Mouse (Mus musculus) cerebellum, adult 9-11 months (tissue): Measurements from ENCODE around the gene Jpt2.
A peak's percentile ranks its signal among the peaks of the same experiment; 100 is the strongest.
"Not testable (repeated sequence)": the region's sequence is repeated elsewhere in the genome, so short reads cannot be mapped to it uniquely, and the experiment has no call there.

ENCODE experiments used
- DNase-seq: peaks from one replicate; pipeline ENCODE4 v3.0.0; 2022

Jpt2 gene

DNA sequence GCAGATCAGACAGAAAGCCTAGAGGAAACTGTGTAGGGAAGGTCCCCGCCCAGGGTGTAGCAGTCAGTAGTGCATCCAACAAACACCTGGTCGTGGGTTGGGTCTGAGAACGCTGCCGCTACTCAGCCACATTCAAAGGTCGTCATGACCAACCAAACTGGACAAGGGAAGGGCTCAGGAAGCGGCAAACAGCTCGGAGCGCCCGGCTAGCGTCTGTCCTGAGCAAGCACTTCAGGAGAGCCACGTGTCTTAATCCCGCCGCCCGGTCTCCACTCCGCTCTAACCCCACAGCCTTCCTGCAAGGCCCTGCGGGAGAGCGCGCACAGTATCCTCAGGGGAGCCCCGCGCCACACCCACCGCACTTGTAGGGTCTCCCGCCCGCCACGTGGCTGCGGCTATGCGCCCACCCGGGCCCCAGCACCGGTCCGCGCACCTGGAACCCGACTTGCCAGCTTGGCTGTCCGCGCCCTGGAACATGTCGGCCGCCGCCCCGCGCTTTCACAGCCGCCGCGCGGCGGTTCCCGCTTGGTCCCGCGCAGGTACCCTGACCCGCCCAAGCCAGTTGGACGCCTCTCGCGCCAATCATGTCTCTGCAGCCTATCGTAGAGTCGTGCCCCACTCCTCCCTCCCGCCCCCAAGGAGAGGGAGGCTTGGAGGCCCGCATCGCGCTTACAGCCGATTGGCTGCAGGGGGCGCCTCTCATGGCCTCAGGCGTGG, at the start of gene Jpt2:
TSS of gene Jpt2 (minus strand) at position 555 of the 717 bp plus-strand sequence.
- DNase-seq: peak; percentile 98

DNA sequence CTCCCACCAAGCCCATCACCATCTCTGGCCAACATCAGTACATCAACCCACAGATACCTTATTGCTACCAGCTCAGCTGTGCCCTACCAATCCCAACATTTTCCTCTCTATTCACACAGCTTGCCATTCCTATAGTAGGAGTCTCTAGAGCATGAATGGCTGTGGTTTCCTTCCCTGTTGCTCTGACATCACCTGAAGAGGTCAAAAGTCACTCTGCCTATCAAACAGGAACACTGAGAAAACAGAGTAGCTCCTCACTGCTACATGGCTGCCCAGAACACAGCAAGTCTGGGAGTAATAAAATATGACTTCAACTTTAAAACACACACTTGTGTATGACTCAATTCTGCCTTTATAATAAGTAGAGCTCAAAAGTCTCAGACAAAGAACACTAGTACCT, 47.0 kb upstream of the Jpt2 start:
- no peak for DNase-seq

DNA sequence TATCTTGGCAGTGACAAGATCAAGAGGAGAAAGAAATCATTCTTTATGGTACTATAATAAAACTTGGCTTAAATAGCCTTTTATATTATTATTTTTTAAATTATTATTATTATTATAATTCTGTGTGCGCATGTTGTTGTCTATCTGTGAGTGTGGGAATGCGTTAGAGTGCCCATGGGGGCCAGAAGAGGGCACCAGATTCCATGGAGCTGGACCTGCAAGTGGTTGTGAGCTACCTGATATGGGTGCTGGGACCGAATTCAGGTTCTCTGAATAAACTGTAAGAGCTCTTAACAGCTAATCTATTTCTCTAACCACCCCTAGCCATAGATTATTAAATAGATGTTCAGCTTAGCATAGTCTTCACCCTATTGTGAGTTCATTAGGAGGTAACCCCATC, 44.6 kb upstream of the Jpt2 start:
- no peak for DNase-seq

DNA sequence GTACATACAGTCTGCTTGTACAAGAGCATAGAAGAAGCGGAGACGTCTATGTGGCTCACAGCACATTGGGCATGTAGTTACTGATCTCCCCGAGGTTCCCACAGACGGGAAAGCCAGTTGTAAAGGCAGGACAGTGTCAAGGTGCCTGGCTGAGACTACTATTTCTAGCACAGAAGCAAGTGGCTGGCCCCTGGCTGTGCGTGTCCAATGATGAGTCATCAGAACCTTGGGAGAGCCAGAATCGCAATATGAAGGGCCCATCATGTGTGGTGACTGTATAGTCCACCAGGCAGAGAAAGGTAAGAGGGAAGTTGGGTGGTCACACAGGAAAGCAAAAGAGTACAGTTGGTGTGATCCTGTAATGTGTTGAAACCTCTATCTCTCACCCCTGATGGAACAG, 34.2 kb upstream of the Jpt2 start:
- DNase-seq: no peak

DNA sequence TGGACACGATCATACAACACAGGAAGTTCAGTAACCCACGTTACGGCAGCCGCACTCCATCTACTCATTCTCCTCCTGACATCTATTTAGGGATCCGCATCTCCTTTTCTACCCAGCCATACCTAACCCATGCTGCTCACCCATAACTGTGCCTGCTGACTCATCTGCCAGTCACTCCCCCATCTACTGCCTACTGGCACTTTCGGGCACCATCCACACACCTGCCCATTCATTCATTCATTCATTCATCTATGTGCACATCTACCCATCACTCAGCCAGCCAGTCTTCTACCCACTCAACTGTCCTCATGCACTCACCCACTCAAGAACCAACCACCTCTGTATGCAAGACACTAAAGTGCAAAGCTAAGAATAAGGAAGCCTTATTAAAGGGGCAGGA, 26.7 kb upstream of the Jpt2 start:
- no peak for DNase-seq

DNA sequence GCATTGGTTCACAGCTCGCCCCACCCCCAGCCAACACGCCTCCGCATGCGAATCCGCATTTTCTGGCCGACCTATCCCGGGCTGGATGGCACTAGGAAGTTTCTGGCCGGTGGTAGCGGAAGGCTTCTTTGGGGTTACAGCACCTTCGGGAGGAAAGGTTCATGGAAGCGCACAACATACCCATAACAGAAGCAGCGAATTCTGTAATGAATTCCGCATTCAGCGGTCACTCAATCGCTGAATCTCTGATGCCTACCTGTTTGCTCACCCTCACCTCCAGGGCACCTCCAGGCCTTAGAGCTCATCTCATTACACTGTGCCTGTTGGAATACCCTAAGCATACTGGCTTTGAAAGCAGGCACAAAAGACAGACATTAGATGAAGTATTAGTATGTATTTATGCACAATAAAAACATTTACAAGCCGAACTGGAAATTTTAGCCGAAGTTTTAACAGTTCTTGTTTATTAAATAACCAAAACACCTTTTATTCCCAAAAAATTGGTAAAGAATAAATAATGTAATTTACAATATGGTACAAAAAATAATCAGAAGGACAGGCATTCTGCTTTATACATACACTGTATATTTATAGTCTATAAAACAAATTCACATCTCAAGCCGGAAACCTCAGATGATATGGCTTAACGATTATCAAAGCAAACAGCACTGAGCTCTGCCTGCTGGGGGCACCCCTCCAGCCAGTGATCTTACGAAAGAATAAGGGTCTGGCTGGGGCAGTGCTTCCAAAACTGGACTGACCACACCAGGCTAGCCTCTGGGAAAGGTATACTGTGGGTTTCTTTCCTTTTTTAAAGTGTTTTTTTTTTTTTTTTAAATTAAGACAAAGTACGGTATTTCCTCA, 595 bp upstream of the Jpt2 start:
- no peak for DNase-seq

DNA sequence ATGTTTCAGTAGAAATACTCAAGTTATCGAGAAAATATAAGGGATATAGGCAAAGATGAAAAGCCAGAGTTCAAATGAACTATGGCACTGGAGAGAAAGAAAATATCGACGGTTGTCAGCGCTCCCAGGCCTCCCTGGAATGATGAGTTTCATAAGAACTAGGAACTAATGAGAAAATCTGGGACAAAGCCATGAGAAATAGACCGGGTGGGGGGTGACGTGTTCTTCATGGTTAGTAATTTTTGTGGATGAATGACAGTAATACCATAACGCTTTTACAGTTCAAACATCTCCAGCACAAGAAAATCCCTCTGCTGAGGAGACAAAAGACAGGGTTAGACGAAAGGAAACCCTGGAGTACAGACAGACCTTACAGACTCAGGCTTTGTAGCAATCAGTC, 1.1 kb downstream of the Jpt2 start:
- DNase-seq: no peak

DNA sequence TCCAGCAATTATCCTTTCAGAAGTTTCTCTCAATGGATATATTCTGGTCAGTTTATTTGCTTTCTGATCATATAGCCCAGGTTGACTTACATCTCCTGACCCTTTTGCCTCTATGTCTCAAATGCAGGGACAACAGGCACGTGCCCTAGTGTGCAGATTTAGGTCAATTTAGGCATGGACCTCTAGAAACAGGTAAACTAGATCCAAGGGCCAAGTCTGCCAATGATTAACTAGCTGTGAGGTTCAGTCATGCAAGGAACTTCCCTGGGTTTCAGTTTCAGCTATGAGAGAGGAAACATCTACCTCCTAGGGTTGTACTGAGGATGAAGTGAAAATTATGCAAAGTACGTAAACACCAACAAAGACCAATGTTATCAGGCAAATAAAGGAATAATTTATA, 7.2 kb downstream of the Jpt2 start:
- no peak for DNase-seq

DNA sequence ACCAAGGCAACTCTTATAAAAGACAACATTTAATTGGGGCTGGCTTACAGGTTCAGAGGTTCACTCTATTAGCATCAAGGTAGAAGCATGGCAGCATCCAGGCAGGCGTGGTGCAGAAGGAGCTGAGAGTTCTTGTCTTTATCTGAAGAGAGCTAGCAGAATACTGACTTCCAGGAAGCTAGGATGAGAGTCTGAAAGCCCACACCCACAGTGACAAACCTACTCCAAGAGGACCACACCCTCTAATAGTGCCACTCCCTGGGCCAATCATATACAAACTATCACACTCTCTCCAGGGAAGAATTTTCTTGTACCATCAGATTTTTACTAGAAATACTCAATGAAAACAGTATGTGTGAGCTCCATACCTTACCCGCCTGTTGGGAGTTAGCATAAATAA, 9.8 kb downstream of the Jpt2 start:
- no peak for DNase-seq

DNA sequence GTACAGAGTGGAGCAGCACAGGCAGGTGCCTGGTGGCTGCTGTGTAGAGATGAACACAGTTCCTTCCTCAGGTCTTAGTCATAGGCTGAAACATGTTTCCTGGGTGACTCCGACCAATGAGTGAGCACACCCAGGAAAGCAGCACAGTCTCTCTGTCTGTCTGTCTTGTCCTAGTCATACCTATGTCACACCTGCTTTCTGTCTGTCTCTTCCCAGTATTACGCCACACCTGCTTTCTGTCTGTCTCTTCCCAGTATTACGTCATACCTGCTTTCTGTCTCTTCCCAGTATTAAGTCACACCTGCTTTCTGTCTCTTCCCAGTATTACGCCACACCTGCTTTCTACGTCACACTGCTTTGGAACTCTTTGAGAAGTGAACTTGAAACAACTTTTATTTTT, 12.3 kb downstream of the Jpt2 start:
- no peak for DNase-seq

DNA sequence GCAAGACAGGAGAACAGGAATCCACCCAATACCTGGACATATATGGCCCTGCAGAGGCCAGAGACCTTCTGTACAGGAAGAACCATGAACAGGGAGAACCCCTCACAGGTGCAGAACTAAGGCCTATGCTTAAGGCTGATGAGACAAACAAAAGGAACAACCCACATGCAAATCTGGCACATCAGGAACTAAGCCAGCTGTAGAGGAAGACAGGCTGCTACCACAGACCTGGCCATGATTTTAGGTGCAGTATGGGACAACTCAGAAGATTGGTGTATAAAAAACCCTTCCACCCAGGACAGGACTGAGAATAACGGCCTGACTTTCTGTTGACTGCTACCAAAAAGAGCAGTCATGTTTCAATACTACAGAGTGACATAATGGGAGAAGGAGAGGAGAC, 16.9 kb downstream of the Jpt2 start:
- DNase-seq: not testable (repeated sequence)

DNA sequence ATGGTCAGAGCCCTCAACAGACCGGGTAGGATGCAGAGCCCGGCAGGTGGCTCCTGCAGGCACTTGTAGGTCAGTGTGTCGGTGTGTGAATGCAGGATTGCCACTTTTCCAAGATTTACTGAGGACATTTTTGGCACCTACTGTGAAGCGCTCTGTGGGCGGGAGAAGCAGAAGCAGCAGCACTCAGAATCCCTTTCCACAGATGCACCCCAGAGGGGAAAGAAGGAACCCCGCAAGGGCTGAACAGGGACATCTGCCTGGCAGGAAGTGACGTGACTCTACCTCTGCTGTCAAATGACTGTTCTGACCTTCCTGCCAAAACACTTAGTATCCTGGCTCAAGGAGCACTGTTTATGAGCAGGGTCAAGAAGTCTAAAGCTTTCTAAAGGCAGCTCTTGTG, 17.5 kb downstream of the Jpt2 start:
- peak; percentile 12 for DNase-seq

DNA sequence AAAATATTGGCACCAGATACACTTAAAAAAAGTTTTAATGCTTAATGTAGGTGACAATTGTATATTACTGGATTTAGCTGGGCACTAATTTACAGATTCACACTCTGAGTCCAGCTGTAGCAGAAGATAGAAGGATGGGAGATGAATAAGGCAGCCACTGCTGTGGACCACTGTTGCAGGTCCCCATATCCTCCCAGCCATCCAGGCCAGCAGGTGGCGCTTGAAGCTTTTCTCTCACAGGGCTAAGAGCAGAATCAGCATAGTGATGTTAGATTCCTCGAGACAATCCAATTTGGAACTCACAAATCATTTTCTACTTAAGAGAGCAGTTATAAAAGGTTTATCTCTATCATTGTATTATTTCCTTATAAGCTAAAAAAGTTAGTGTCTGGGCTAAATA, 18.0 kb downstream of the Jpt2 start:
- peak; percentile 40 for DNase-seq

DNA sequence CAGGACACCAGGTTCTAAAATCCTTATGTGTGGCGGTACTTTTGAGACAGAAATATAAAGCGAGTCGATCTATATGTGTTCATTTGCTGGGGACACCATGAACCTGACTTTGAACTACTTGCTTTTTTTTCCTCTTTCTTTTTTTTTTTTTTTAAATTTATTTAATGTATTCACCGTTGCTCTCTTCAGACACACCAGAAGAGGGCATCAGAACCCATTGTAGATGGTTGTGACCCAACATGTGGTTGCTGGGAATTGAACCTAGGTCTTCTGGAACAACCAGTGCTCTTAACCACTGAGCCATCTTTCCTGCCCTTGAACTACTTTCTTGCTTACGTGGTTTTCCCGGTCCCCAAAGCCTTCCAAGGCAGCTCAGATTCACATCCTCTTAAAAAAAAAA, 23.2 kb downstream of the Jpt2 start:
- DNase-seq: peak; percentile 13

DNA sequence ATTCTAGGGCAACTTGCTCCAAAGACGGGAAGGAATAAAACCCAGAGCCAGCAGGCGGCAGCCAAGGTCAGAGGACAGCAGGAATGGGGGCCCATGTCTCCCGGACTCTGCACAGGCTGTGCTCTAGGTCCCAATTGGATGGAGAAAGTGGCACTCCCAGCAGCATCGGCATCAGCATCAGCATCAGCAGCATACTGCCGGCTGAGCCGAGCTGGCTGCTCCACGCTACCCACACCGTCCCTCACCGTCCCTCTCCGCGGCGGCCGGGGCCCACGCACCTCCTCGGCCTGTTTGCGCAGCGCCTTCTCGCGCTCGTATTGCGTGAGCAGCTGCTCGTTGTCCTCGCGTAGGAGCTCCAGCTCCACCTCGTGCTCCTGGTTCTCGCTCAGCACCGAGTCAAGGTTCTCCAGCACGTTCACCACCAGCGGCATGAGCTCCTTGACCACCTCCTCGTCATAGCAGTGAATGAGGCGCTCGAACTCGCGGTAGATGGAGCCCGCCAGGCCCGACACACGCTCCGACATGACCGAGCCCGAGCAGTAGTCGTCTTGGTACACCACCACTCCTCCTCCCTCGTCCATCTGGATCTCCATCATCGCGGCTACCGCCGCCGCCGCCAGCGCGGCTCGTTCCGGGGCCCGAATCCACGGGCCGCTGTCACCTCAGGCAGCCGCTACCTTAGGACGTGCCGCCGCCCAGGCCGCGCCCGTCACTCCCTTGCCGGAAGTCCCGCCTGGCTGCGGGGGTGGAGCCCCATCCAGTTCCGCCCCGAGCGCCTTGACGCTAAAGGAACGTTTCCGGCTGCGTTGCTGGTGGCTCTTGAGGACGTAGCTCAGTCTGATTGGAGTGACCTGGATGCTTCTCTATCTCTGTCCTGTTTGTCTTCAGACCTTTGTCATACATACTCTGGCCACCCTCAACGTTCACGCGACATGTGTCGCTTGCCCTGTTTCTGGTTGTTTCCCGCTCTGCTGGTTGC, 23.9 kb downstream of the Jpt2 start, which contains the start of gene Mapk8ip3:
TSS of gene Mapk8ip3 (minus strand) at position 719 of the 979 bp plus-strand sequence.
- peak; percentile 96 for DNase-seq

DNA sequence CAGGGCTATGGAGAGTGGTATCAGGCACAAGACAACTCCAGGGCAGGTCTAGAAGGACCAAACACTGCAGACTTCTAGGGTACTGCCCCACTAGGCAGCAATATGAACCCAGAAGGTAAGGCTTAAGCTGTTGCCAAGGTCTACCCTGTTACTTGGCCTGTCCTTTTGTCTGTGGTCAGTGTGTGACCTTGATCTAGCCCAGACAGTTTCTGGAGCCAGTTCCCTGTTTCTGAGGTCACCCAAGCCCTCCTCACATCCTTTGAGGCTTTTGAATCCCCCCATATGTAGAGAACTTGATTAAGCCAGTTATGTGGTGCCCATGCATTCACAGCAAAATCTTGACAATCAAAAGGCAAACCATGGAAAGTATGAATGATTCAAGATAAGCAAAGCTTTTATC, 24.8 kb downstream of the Jpt2 start:
- DNase-seq: no peak

DNA sequence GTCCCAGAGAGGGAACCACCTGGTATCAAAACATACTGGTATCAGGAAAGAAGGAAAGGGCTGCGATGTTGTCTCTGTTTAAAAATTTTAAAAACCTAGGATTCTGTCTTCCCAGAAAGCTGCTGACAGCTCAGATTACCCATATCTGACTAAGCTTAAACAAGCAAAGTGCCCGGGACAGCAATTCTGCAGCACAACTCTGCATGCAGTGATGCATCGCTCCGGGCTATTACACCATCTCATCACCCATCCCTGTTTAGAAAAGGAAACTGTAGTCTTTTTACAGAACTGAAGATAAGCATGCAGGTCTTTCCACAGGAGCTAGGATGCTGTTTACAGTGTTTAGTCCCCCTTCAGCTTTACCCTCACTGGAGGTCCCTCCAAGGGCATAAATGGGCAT, 25.6 kb downstream of the Jpt2 start:
- no peak for DNase-seq

DNA sequence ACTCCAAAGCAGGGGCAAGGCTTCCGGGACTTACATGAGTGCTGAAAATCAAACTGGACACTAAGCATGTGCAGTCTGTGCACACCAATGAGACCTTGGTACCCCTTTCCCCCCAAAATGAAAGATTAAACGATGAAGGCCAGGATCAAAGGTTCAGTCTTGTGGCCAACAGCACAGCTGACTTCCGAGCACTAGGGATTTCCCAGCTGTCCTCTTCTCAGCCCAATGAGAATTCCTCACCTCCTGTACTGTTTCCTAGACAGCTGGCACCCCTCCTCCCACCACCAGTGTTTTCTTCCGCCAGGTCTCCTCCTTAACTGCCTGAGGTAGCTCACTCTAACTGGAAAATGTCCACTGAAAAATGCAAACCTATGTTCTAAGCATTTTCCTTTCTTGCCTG, 27.3 kb downstream of the Jpt2 start:
- no peak for DNase-seq

DNA sequence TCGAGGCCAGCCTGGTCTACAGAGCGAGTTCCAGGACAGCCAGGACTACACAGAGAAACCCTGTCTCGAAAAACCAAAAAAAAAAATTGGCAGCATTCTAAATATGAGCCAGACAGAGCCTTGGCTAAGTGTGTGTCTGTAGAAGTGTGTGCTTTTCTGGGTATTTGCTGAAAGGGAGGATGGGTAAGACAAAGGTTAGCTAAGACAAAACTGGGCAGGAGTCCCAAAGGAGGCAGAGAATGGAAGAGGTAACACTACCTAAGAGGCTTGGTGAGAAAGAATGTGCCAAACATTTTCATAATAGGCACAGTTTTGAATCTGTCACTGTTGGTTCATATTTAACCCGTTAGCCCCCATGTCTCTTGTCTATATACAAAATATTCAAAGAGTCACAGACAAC, 28.1 kb downstream of the Jpt2 start:
- DNase-seq: no peak

DNA sequence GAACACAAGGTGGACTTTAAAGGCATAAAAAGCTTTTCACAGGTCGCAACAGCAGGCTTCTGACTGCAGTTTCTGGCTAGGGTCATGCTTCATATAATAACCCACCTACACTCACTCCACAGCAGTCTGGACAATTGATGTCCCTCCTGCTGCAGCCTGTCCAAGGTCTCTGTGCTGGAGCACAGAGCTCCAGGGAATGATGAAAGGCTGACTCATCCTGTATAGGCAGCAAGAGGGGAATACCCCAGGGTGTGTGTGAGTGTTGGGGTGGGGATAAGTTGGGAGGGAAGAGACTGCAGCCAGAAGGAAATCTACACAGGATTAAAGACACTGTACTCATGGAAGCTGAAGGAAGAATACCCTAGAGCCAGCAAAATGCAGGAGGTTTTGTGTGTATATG, 31.0 kb downstream of the Jpt2 start:
- no peak for DNase-seq

DNA sequence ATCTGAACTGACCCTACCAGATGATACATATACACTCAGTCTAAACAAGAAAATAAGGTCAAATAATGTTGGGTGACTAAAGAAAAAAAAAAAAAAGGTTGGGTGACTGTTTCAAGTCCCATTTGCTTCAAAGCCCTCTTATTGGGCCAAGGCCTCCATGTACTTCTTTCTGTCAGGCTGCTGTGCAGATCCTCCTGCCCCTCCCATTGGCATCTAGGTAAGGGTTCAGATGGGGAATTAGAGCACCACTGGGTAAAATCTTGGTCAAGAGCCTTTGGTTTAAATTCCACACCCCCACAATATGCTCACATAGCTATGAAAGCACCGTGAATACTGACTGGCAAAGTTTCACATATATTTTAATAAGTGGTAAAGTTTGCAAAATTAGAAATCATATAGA, 37.2 kb downstream of the Jpt2 start:
- no peak for DNase-seq

DNA sequence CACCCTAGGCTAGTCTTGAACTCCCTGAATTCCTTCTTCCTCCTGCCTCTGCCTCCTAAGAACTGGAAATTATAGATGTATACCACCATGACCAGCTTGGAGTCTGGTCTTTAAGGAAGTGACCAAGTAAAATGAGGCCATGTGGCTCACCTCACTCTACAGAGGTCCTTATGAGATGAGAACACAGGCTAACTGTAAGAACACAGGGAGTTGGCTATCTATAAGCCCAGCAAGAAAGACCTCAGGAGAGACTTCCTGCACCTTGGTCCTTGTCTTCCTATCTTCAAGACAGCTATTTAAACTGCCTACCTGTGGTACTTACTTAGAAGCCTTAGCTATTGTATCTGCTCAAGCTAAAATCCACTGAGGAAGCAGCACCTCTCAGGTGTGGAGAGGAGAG, 46.5 kb downstream of the Jpt2 start:
- DNase-seq: no peak

DNA sequence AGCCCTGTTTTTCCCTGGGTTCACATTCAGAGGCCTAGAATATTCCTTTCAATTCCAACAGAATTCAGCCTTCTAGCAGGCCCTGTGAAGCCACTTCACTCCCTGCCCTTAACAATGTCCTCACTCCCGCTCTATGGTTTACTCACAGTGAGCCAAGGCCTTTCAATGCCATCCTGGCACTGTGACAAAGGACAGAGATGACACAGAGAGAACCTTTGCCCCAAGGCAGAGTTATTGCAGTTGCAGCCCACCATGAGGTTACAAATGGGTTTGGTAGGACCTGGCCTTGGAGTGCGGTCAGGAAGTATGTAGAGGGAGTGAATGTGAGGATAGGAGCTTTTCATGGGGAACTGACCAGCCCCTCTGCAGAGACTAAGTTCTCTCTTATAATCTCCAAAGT, 52.9 kb downstream of the Jpt2 start:
- no peak for DNase-seq
